Mouse (Mus musculus): ENCODE data around the gene Mcf2l. TPM values are rescaled to one million over a fixed set of nuclear protein-coding genes. Genes with fewer than 3 reads are reported as not detected.

The Mcf2l gene
- polyA plus RNA-seq, 1 experiment, result 9.7 TPM

- peaks cover 6% of the 10 kb centered on the region for H3K4me1 ChIP-seq (replicated peaks; ENCODE audit: control insufficient read depth, insufficient read depth, low read length)
- WGBS, result 83% methylated on average over 8 of the region's 8 CpGs
- no peak overlapping the region for H3K4me3 ChIP-seq (ENCODE audit: control insufficient read depth, insufficient read depth, low read length)
- H3K27me3 ChIP-seq (ENCODE audit: control insufficient read depth, insufficient read depth, low read length), result no peaks in the 10 kb centered on the region
- H3K36me3 ChIP-seq (ENCODE audit: control insufficient read depth, insufficient read depth, low read length), result no peaks in the 10 kb centered on the region
- no peak for DNase-seq
- no peak overlapping the region for H3K27ac ChIP-seq (ENCODE audit: control insufficient read depth, insufficient read depth, low read length)
- TF ChIP-seq CTCF (IDR thresholded peaks at IDR 0.05; ENCODE audit: borderline replicate concordance, control insufficient read depth, extremely low read depth, insufficient read depth, low read length, poor library complexity) (no peak), POLR2A (IDR thresholded peaks at IDR 0.05; ENCODE audit: control insufficient read depth, extremely low read depth, insufficient read depth, low read length, poor library complexity) (no peak)
Measured at GRCm38 (mm10) chr8:12961821-12962534, 88.4 kb downstream of the Mcf2l start.

DNA sequence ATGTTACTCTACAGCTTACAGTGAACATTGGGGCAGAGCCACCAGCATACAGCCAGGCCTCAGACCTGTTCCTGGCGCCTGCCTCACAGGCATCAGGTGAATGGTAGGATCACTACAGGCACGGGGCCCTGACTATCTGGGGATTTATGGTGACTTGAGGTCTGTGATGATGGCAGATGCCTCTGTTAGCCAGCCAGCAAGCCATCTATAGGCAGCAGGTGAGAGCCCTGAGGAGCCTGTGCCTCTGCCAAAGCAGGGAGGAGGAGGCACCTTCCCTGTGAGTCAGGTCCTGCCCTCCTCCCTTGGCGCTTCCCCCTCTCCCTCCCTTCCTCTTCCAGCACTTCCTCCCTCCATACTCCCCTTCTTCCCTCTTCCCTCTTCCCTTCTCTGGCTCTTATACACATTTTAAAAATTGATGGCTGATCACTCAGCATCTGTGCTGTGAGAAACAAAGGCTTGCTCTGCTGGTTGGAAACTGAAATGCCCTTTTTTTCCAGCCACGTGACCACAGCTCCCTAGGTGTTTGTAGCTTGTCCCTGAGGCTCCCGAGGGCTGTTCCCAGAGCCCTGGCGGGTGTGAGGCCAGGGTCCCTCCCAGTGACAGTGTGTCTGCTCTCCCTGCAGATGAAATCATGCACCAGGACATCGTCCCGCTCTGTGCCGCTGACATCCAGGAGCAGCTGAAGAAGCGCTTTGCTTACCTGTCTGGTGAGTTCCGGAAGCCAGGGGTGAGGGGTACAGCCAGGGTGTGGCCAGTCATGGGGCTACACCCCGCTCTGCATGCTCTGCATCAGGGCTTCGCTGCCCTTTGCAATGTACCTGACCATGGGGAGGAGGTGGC is 89.2 kb downstream of the Mcf2l start:
- Histone ChIP-seq H3K27ac (ENCODE audit: control insufficient read depth, insufficient read depth, low read length) (no peak overlapping the region), H3K4me3 (ENCODE audit: control insufficient read depth, insufficient read depth, low read length) (no peak overlapping the region), H3K27me3 (ENCODE audit: control insufficient read depth, insufficient read depth, low read length) (no peaks in the 10 kb centered on the region), H3K4me1 (replicated peaks; ENCODE audit: control insufficient read depth, insufficient read depth, low read length) (no peaks in the 10 kb centered on the region), H3K36me3 (ENCODE audit: control insufficient read depth, insufficient read depth, low read length) (no peaks in the 10 kb centered on the region)
- TF ChIP-seq POLR2A (IDR thresholded peaks at IDR 0.05; ENCODE audit: control insufficient read depth, extremely low read depth, insufficient read depth, low read length, poor library complexity), result no peak
- TF ChIP-seq CTCF (IDR thresholded peaks at IDR 0.05; ENCODE audit: borderline replicate concordance, control insufficient read depth, extremely low read depth, insufficient read depth, low read length, poor library complexity), result no peak
- WGBS, result 84% methylated on average over 13 of the region's 13 CpGs
- DNase-seq, result no peak

- 23% methylated on average over 11 of the region's 11 CpGs for WGBS
Measured at GRCm38 (mm10) chr8:12976290-12976689, 102.7 kb downstream of the Mcf2l start.

DNA sequence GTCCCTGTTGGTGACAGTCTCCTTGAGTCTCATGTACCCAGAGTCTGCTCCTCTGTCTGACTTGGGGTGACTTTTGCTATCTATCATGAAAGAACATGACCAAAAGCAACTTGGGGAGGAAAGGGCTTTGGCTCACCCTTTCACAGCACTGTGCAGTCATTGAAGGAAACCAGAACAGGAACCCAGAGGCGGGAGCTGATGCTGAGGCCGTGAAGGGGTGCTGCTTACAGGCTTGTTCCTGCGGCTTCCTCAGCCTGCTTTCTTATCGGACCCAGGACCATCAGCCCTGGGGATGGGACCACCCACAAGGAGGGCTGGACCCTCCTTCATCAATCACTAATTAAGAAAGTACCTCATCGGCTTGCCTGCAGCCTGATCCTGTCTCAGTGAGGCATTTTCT is 103.1 kb downstream of the Mcf2l start:
- H3K4me1 ChIP-seq (replicated peaks; ENCODE audit: control insufficient read depth, insufficient read depth, low read length), result no peaks in the 10 kb centered on the region
- H3K27ac ChIP-seq (ENCODE audit: control insufficient read depth, insufficient read depth, low read length), result no peak overlapping the region
- DNase-seq, result no peak
- no peaks in the 10 kb centered on the region; the same call in 1 of the 2 replicates for H3K27me3 ChIP-seq (ENCODE audit: control insufficient read depth, insufficient read depth, low read length)
- no peak overlapping the region for H3K4me3 ChIP-seq (ENCODE audit: control insufficient read depth, insufficient read depth, low read length)
- TF ChIP-seq POLR2A (IDR thresholded peaks at IDR 0.05; ENCODE audit: control insufficient read depth, extremely low read depth, insufficient read depth, low read length, poor library complexity) (no peak), CTCF (IDR thresholded peaks at IDR 0.05; ENCODE audit: borderline replicate concordance, control insufficient read depth, extremely low read depth, insufficient read depth, low read length, poor library complexity) (no peak)
- no peaks in the 10 kb centered on the region for H3K36me3 ChIP-seq (ENCODE audit: control insufficient read depth, insufficient read depth, low read length)
- WGBS, result 6% methylated on average over 5 of the region's 5 CpGs

More at GRCm38 (mm10) chr8:12976290-12976689, 102.7 kb downstream of the Mcf2l start:
- no peaks in the 10 kb centered on the region; the same call in 1 of the 2 replicates for H3K27me3 ChIP-seq (ENCODE audit: control insufficient read depth, insufficient read depth, low read length)
- H3K36me3 ChIP-seq (ENCODE audit: control insufficient read depth, insufficient read depth, low read length), result no peaks in the 10 kb centered on the region
- TF ChIP-seq CTCF (IDR thresholded peaks at IDR 0.05; ENCODE audit: borderline replicate concordance, control insufficient read depth, extremely low read depth, insufficient read depth, low read length, poor library complexity) (no peak), POLR2A (IDR thresholded peaks at IDR 0.05; ENCODE audit: control insufficient read depth, extremely low read depth, insufficient read depth, low read length, poor library complexity) (no peak)
- H3K4me1 ChIP-seq (replicated peaks; ENCODE audit: control insufficient read depth, insufficient read depth, low read length), result no peaks in the 10 kb centered on the region
- DNase-seq, result no peak
- H3K27ac ChIP-seq (ENCODE audit: control insufficient read depth, insufficient read depth, low read length), result no peak overlapping the region
- H3K4me3 ChIP-seq (ENCODE audit: control insufficient read depth, insufficient read depth, low read length), result no peak overlapping the region

GRCm38 (mm10) chr8:12977325-12977724 is 103.7 kb downstream of the Mcf2l start:
- H3K27ac ChIP-seq (ENCODE audit: control insufficient read depth, insufficient read depth, low read length), result no peak overlapping the region
- no peak overlapping the region for H3K4me3 ChIP-seq (ENCODE audit: control insufficient read depth, insufficient read depth, low read length)
- no peak for TF ChIP-seq CTCF (IDR thresholded peaks at IDR 0.05; ENCODE audit: borderline replicate concordance, control insufficient read depth, extremely low read depth, insufficient read depth, low read length, poor library complexity)
- no peak for TF ChIP-seq POLR2A (IDR thresholded peaks at IDR 0.05; ENCODE audit: control insufficient read depth, extremely low read depth, insufficient read depth, low read length, poor library complexity)
- no peaks in the 10 kb centered on the region for H3K4me1 ChIP-seq (replicated peaks; ENCODE audit: control insufficient read depth, insufficient read depth, low read length)
- no peak for DNase-seq
- no peaks in the 10 kb centered on the region; the same call in 1 of the 2 replicates for H3K27me3 ChIP-seq (ENCODE audit: control insufficient read depth, insufficient read depth, low read length)
- no peaks in the 10 kb centered on the region for H3K36me3 ChIP-seq (ENCODE audit: control insufficient read depth, insufficient read depth, low read length)
- 8% methylated on average over 12 of the region's 12 CpGs for WGBS

GRCm38 (mm10) chr8:12978308-12978707 is 104.7 kb downstream of the Mcf2l start:
- H3K27me3 ChIP-seq (ENCODE audit: control insufficient read depth, insufficient read depth, low read length), result no peaks in the 10 kb centered on the region; the same call in 1 of the 2 replicates
- no peak overlapping the region for H3K4me3 ChIP-seq (ENCODE audit: control insufficient read depth, insufficient read depth, low read length)
- TF ChIP-seq POLR2A (IDR thresholded peaks at IDR 0.05; ENCODE audit: control insufficient read depth, extremely low read depth, insufficient read depth, low read length, poor library complexity) (no peak), CTCF (IDR thresholded peaks at IDR 0.05; ENCODE audit: borderline replicate concordance, control insufficient read depth, extremely low read depth, insufficient read depth, low read length, poor library complexity) (no peak)
- no peaks in the 10 kb centered on the region for H3K4me1 ChIP-seq (replicated peaks; ENCODE audit: control insufficient read depth, insufficient read depth, low read length)
- no peak for DNase-seq
- H3K36me3 ChIP-seq (ENCODE audit: control insufficient read depth, insufficient read depth, low read length), result no peaks in the 10 kb centered on the region
- H3K27ac ChIP-seq (ENCODE audit: control insufficient read depth, insufficient read depth, low read length), result no peak overlapping the region
- WGBS, result 74% methylated on average over 2 of the region's 2 CpGs

Measured in thymus, adult 2 months (tissue).